Mouse (Mus musculus): Measurements from ENCODE around the gene Aurkb.

DNA sequence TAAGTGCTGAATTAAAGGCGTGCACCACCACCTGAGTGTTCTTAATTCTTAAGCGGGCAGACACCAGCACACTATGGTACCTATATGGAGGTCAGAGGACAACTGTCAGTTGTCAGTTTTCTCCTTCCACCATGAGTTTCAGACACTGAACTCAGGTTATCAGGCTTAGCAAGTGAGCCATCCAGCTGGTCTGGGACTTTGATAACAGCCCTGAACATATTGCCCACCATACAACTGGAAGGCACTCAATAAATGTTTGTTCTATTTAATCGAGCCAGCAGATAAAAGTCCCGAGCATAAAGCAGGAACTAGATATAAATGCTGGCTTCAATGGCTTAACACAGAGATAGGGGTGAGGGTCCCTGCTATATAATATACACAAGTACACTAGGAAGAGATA lies 48.4 kb upstream of the Aurkb start:
- TF ChIP-seq CTCF (conservative IDR thresholded peaks at IDR 0.05; ENCODE audit: low read length) (no peak), POU5F1 (IDR thresholded peaks at IDR 0.05; ENCODE audit: borderline replicate concordance, low read length) (no peak), NANOG (IDR thresholded peaks at IDR 0.05; ENCODE audit: borderline replicate concordance, low read length) (no peak)

All from E14TG2a.4 (cell line).